Mouse (Mus musculus) erythroblast, embryonic 14.5 days (primary cell): ENCODE measurements around the gene AC109138.7. TPM values are rescaled to one million over a fixed set of nuclear protein-coding genes. Genes with fewer than 3 reads are reported as not detected.

ENCODE experiments used
- H3K27me3 ChIP-seq: 2 replicates; pipeline ENCODE4 v1.6.1; 2012; ENCODE audit warnings: inconsistent platforms; ENCODE audit not compliant: control insufficient read depth
- H3K36me3 ChIP-seq: 2 replicates; pipeline ENCODE4 v1.6.1; 2012; ENCODE audit warnings: mild to moderate bottlenecking, inconsistent platforms; ENCODE audit not compliant: control insufficient read depth
- H3K4me1 ChIP-seq: 2 replicates; pipeline ENCODE4 v1.6.1; 2012; ENCODE audit warnings: inconsistent platforms; ENCODE audit not compliant: control insufficient read depth
- H3K4me3 ChIP-seq: replicated peaks from 2 replicates; pipeline ENCODE3; 2012; ENCODE audit warnings: moderate library complexity, mild to moderate bottlenecking, inconsistent platforms
- H3K9me3 ChIP-seq: 2 replicates; pipeline ENCODE4 v1.6.1; 2012; ENCODE audit warnings: low read length, inconsistent platforms, mixed read lengths; ENCODE audit not compliant: control insufficient read depth
- GATA1 ChIP-seq: IDR thresholded peaks from 2 replicates; pipeline ENCODE4 v1.6.1; 2012; ENCODE audit warnings: low read length, inconsistent platforms, mixed read lengths
- TAL1 ChIP-seq: IDR thresholded peaks from 3 replicates; pipeline ENCODE4 v1.6.1; 2012; ENCODE audit warnings: low read length, inconsistent platforms, mixed read lengths
- polyA plus RNA-seq: library from polyadenylated mRNA; stranded (reverse); fragments of >175 nt; gene quantifications from 2 replicates; pipeline ENCODE4 v1.2.3, GENCODE M21; 2012

Gene AC109138.7
- polyA plus RNA-seq, 1 experiment: not detected

DNA sequence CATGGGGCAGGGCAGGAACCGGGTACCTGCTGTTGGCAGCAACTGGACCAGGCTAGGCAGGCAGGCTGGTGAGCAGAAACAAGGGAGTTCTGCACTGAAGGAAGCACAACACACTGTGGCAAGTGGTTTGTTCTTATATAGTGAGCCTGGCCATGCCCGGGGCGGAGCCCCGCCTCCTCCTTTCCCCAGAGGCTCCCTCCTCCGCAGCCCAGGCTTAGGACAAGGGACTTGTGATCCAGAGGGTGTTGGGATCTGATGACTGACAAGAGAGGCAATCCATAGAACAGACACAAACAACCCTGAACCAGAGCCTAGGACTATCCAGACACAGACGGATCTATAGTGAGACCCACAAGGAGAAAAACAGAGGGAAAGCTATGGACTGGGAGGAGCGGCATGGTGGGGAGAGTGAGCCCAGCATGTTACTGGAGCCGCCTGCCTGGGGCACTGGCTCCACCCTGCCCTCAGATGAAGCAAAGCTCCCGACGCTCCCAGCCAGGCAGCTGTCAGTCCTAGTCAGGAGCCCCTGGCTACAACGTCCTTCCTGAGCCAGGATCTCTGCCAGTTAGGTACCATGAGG, 38.7 kb upstream of the AC109138.7 start, which contains the start of gene Carns1:
TSS of gene Carns1 (minus strand) at position 112 of the 580 bp plus-strand sequence.
- Histone ChIP-seq H3K27me3 (peaks cover 31% of the 10 kb centered on the region), H3K4me1 (peaks cover 29% of the 10 kb centered on the region), H3K4me3 (no peak within 1 kb of the TSS), H3K36me3 (no peaks in the 10 kb centered on the region), H3K9me3 (no peaks in the 10 kb centered on the region)
- TF ChIP-seq GATA1 (no peak), TAL1 (no peak)

DNA sequence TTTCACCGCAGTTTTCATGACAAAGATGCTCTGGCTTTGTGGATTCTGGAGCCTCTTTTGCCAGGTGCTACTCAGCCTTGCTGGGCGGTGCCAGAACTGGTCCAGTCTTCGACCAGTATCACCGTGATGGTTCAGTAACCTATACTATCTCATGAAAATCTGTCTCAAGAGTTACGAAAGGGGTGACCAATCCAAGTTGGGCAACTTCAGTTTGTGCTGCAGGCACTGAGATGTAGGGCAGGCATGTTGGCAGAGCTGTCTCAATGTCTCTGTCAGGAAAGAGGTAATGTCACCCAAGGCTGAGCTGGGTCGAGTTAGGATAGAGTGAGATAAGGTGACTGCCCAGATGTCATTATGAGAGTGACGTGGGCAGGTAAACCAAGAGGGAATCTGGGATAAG, 33.7 kb upstream of the AC109138.7 start:
- Histone ChIP-seq H3K27me3 (peaks cover 17% of the 10 kb centered on the region), H3K4me3 (no peak overlapping the region), H3K4me1 (peaks cover 12% of the 10 kb centered on the region), H3K36me3 (no peaks in the 10 kb centered on the region), H3K9me3 (no peaks in the 10 kb centered on the region)
- TF ChIP-seq TAL1 (no peak), GATA1 (no peak)

DNA sequence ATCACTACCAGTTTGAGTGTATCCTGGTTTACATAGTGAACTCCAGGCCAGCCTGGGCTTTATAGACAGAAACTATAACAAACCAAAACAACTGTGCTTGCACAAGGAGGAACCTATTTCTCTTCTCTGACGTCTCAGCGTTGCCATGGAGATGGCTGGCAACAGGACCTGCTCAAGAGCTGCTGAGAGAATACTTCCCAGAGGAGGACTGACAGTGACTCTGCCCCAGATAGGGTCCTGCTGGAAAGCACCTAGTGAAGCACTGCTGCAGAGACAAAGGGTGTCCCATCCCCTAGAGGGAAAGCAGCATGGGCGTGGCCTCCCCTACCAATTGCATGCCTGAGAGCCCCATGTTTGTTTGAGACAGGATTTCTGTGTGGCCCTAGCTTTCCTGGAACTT, 32.3 kb upstream of the AC109138.7 start:
- no peaks in the 10 kb centered on the region for H3K9me3 ChIP-seq
- no peak overlapping the region for H3K4me3 ChIP-seq
- TF ChIP-seq GATA1: no peak
- peaks cover 9% of the 10 kb centered on the region for H3K4me1 ChIP-seq
- H3K36me3 ChIP-seq: no peaks in the 10 kb centered on the region
- H3K27me3 ChIP-seq: peaks cover 6% of the 10 kb centered on the region

DNA sequence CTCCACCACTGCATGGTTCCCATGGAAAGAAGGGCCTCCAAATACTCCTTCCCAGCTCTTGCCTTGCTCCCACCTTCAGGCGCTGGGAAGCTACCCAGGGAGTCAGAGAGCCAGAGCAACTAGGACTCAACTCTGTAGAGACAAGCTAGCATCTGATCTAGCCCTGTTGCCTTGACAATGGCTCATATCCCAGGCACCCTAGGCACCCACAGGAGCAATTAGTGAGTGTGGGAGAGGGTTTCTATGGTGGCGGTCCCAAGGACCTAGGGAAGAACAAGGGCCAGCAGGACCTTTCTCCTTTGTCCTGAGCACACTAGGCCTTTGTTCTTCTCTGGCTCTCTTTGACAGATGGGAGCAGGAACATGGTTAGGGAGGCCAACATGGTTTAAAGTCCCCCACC, 30.5 kb upstream of the AC109138.7 start:
- no peaks in the 10 kb centered on the region for H3K36me3 ChIP-seq

DNA sequence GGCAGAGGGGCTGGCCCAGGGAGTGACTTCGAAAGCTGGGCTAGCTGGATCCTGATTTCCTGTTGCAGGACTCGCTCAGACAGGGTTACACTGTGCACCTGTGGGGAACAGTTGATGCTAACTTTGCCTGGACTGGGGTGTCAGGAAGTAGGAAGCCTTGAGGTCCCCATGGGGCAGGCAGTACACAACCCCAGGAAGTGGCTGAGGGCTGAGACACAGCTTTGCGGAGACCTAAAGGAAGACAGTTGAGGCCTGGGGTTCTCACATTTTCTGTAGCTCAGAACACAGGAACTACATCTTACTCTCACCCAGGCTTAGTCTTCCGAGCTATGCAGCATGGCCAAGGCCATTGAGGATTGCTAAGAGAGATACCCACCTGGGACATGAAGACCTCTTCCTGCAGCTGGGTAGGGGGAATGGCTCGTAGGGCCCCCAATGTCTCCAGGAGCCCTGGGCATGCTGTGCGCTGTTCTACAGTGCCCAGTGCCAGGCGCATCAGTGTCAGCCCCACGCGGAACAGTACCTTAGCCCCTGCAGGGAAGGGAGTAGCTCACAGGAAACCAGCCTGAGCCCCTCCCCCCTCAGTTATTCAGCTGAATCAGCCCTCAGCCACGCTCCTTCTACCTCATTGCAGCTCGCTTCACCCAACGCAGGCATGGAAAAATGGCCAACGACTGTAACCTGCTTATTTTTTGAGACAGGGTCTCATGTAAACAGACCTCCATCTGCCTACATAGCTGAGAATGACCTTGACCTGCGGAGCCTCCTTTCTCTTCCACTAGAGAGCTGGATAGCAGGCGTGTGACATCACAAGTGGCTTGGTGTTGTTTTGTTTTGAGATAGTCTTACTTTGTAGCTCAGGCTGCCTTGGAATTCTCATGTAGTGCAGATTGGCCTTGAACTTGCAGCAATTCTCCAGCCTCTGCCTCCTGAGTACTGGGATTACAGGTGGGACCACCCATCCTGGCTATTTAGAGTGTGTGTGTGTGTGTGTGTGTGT, 28.9 kb upstream of the AC109138.7 start:
- peaks cover 13% of the 10 kb centered on the region for H3K4me1 ChIP-seq
- no peak overlapping the region for H3K4me3 ChIP-seq
- no peaks in the 10 kb centered on the region for H3K9me3 ChIP-seq
- H3K36me3 ChIP-seq: no peaks in the 10 kb centered on the region
- TF ChIP-seq TAL1: no peak
- no peak for TF ChIP-seq GATA1
- no peaks in the 10 kb centered on the region; the same call in 1 of the 2 replicates for H3K27me3 ChIP-seq

More for the DNA sequence above, 30.5 kb upstream of the AC109138.7 start:
- Histone ChIP-seq H3K27me3 (no peaks in the 10 kb centered on the region; the same call in 1 of the 2 replicates), H3K4me1 (peaks cover 13% of the 10 kb centered on the region), H3K4me3 (no peak overlapping the region), H3K9me3 (no peaks in the 10 kb centered on the region)
- no peak for TF ChIP-seq TAL1

DNA sequence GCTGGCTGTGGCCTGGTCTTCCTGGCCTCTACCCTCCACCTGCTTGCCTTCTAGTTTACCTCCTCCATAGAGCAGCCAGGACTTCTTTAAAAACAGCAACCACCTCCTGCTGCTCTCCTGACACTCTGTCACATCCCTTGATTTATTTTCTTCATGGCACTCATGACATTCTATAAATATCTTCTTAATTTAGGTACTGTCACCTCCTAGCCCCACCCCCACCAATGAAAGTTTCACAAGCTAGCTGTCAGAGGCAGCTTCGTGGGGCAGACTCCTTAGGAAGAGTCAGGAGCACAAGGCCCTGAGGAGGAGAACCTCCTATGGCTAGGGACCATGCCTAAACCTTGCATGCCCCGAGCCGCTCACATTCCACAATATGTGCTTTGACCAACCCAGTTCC, 26.9 kb upstream of the AC109138.7 start:
- no peaks in the 10 kb centered on the region for H3K36me3 ChIP-seq
- H3K9me3 ChIP-seq: no peaks in the 10 kb centered on the region
- H3K4me1 ChIP-seq: peaks cover 28% of the 10 kb centered on the region

DNA sequence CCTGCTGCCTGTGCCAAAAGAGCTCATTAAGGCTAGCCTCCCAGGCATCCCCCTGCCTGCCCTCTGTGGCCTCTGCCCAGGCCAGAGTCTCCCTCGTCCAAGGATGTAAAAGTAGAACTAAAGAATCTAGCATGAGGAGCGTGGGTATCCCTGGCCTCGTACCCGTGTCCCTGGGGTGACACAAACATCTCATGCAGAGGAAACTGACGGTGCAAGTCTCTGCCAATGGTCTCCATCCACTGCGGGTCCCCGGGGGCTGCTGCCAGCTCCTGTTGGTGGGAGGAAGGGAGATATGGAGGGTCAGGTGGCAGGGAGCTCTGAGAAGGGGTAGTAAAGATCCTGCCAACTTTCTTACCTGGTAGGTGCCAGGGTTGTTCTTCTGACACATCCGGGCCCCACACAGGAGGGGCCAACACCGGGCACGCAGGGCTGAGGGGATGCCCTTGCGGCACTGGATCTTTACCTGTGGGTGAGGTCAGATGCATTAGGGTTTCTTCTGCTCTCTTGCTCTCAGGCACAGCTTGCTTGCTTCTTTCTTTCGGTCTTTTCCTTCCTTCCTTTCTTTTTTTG, 25.0 kb upstream of the AC109138.7 start:
- Histone ChIP-seq H3K9me3 (no peaks in the 10 kb centered on the region), H3K36me3 (peaks cover 12% of the 10 kb centered on the region), H3K4me3 (no peak overlapping the region), H3K4me1 (peaks cover 46% of the 10 kb centered on the region), H3K27me3 (no peaks in the 10 kb centered on the region; the same call in 1 of the 2 replicates)
- no peak for TF ChIP-seq GATA1
- TF ChIP-seq TAL1: no peak

More for the DNA sequence above, 26.9 kb upstream of the AC109138.7 start:
- Histone ChIP-seq H3K27me3 (no peaks in the 10 kb centered on the region; the same call in 1 of the 2 replicates), H3K4me3 (no peak overlapping the region)
- TF ChIP-seq TAL1 (no peak), GATA1 (no peak)

DNA sequence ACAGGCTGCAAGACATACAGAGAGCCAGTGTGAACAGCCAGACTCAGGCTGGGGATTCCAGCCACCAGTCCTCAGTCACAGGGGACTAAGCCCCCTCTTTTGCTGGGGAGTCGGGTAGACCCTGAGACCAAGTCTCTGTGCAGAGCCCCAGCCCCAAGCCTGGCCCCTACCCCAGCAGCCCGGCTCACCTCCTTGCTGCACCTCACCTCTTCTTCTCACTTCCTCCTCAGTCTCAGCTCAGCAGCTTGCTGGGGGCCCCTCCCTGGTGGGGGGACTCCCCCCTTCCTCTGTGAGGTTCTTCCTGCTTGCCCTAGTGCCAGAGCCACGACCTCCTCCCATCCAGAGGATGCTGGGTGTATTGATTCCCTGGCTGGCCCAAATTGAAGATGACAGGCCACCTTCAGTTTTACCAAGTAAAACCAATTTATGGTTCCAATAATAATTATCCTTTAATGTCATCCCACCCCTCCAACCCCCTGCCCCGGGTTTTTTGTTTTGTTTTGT, 23.3 kb upstream of the AC109138.7 start, which contains the start of gene Tbc1d10c:
TSS of gene Tbc1d10c (minus strand) at position 454 of the 504 bp plus-strand sequence.
- peak within 1 kb of the TSS; percentile 86 for H3K4me3 ChIP-seq
- H3K27me3 ChIP-seq: no peaks in the 10 kb centered on the region
- H3K4me1 ChIP-seq: peaks cover 42% of the 10 kb centered on the region
- TF ChIP-seq TAL1 (no peak), GATA1 (no peak)
- peaks cover 30% of the 10 kb centered on the region for H3K36me3 ChIP-seq
- no peaks in the 10 kb centered on the region for H3K9me3 ChIP-seq
